In genomic region chr11:118418834-118419504, GRCm38 (mm10) we compare ENCODE assay signal across 8 mouse cellular contexts. TPM values are rescaled to one million over a fixed set of nuclear protein-coding genes. Genes with fewer than 3 reads are reported as not detected.
A peak's percentile ranks its signal among the peaks of the same experiment; 100 is the strongest.
DNase-seq lines count a peak whose midpoint lies in the region; ATAC-seq lines count a peak whose summit lies in the region.

TSS of gene Cant1 (minus strand) at chr11:118419086.

- H3K9ac ChIP-seq in hindbrain, embryonic 11.5 days (ENCODE audit: low read depth, low read length): peak within 1 kb of the TSS; percentile 94

- WGBS in hindbrain, embryonic 11.5 days: under 1% methylated on average over 50 of the region's 50 CpGs

- peaks cover 6% of the 10 kb centered on the region; the same call in 1 of the 2 replicates for H3K4me1 ChIP-seq in hindbrain, embryonic 11.5 days (replicated peaks; ENCODE audit: control insufficient read depth, insufficient read depth, low read length)

- H3K4me3 ChIP-seq in hindbrain, embryonic 11.5 days (ENCODE audit: low read depth, low read length): peak within 1 kb of the TSS; percentile 95

- no peaks in the 10 kb centered on the region for H3K36me3 ChIP-seq in hindbrain, embryonic 11.5 days (ENCODE audit: control insufficient read depth, insufficient read depth, low read length)

- peak within 1 kb of the TSS; percentile 90 for H3K4me2 ChIP-seq in hindbrain, embryonic 11.5 days (replicated peaks; ENCODE audit: low read depth, low read length)

- peak; percentile 98 for DNase-seq in Muller cell, postnatal 12 days (ENCODE audit: inconsistent ontology term)
- peak; percentile 99 for DNase-seq in cerebellum, adult 9-11 months
- DNase-seq in frontal cortex, adult 2 months (ENCODE audit: extremely low spot score in 1 of 2, low spot score in 1 of 2): peak; percentile 99
- DNase-seq in hindbrain, embryonic 11.5 days (ENCODE audit: low spot score): peak; percentile 97
- peak; percentile 97 for DNase-seq in layer of hippocampus, postnatal 10 days (ENCODE audit: low spot score in 2 of 2)
- DNase-seq in lung, postnatal 10 days: peak; percentile 99
- DNase-seq in ovary, postnatal 36 days (ENCODE audit: low spot score): peak; percentile 97
- peak; percentile 96 for DNase-seq in thymus, postnatal 25 days

- peak within 1 kb of the TSS; percentile 51 for H3K27ac ChIP-seq in hindbrain, embryonic 11.5 days (ENCODE audit: low read depth, low read length)

- H3K9me3 ChIP-seq in hindbrain, embryonic 11.5 days (ENCODE audit: control insufficient read depth, low read length): no peaks in the 10 kb centered on the region

- no peaks in the 10 kb centered on the region for H3K27me3 ChIP-seq in hindbrain, embryonic 11.5 days (ENCODE audit: control insufficient read depth, insufficient read depth, low read length)

- peak; percentile 95 for ATAC-seq in hindbrain, embryonic 11.5 days (ENCODE audit: low FRiP score)

RNA-seq across cellular contexts. Expression of gene Cant1, which starts in this region (rescaled TPM):
- polyA plus RNA-seq in frontal cortex, adult 2 months (2012; rRNA removed): 38.3 and 40.2 TPM in 2 replicates
- 21.0 and 21.1 TPM in 2 replicates for polyA plus RNA-seq in hindbrain, embryonic 11.5 days (2014; fragmentation: Nextera tagmentation; extraction: Ambion mirVana)
- 10 to 100 TPM; 37.9 to 39.6 TPM for total RNA-seq in layer of hippocampus, postnatal 10 days (2021)

Comparison
In these comparisons a context has a peak if more than half of its experiments do, and no peak if none do; other contexts are left out.
1. Peak in every context shown above with its lines: DNase-seq, ATAC-seq, H3K4me3 ChIP-seq and H3K27ac ChIP-seq.